Mouse (Mus musculus): ENCODE data around the gene Fkbp15.

Fkbp15 gene

DNA sequence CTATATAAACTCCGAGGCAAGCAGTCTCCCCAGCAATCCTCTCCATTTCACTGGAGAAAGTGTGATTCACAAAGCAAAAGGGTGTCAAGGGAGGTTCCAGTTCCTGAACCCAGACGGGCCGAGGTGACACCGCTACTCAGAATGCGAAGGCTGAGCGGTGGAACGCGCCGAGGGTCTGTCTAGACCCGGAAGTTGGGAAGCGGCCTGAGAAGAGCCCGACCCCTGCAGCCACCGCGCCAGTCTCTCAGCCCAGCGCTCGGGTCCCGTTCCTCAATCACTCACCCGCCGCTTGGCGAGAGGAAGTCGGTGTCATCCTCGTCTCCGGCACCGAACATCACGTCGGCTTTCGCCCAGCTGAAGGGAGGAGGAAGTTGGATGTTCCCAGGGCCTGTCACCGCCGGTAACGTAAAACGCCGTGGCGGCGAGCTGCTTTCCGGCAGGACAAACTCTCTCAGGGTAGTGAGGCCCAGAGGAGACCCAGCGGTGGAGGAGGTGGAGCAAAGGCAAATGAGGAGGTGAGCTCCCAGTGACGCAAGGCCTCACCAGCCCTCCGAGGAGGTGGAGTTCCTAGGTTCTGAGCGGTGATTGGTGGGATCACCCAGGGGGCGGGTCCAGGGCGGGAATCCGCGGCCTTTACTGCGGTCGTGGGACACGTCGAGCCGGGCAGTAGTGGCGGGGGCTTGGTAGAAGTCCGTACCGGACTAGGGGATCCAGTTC lies at the start of gene Fkbp15, which contains the start of gene Slc31a1:
TSS of gene Fkbp15 (minus strand) at position 461 of the 717 bp plus-strand sequence.
TSS of gene Slc31a1 (plus strand) at position 640 of the 717 bp plus-strand sequence.
- peak; percentile 99 for DNase-seq (ENCODE audit: low read depth, low spot score)

DNA sequence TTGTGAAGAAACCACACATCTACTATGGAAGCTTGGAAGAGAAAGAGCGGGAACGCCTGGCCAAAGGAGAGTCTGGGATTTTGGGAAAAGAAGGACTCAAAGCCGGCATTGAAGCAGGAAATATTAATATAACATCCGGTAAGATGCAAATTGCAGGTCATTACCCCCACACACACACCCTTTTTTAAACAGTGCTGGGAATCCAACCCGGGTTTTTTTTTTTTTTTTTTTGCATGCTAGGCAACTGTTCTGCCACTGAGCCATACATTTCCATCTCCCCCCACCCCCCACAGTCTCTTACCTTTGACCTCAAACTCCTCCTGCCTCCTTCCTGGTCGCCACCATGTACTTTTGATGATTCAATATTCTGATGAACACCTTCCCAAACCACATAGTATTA lies 49.3 kb upstream of the Fkbp15 start:
- DNase-seq (ENCODE audit: low read depth, low spot score) = peak; percentile 29

DNA sequence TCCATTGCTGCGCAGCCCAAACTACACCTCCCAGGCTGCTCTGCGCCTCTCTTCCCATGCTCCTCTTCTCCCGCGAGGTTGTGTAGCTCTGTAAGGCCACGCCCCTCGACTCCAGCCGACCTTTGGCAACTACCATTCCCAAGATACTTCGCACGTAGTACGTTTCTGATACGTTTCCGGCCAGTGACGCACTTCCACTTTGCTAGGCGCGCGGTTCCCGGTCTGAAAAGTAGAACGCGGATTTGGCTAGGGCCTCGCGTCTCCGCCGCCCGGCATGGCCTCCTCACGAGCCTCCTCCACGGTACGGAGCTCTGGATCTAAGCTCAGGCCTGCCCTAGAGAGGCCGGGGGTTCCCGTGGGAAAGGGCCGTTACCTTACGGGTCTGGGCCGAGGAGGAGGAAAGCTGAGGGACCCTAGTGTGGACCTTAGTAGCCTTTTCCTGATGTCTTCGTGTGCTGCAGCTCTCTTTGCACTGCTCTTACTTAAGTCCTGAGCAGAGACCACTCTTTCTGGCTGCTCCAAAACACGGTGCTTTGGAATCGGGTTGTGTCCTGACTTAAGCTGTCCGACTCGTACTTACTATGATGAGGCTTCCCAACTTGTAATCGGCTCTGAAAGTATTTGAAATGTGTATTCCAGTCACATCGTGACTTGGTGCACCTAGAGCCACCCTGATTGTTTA lies 48.4 kb upstream of the Fkbp15 start, which contains the start of the genes Cdc26 and Prpf4:
TSS of gene Cdc26 (minus strand) at position 42 of the 682 bp plus-strand sequence.
TSS of gene Prpf4 (plus strand) at position 197 of the 682 bp plus-strand sequence.
- DNase-seq (ENCODE audit: low read depth, low spot score) = peak; percentile 100

DNA sequence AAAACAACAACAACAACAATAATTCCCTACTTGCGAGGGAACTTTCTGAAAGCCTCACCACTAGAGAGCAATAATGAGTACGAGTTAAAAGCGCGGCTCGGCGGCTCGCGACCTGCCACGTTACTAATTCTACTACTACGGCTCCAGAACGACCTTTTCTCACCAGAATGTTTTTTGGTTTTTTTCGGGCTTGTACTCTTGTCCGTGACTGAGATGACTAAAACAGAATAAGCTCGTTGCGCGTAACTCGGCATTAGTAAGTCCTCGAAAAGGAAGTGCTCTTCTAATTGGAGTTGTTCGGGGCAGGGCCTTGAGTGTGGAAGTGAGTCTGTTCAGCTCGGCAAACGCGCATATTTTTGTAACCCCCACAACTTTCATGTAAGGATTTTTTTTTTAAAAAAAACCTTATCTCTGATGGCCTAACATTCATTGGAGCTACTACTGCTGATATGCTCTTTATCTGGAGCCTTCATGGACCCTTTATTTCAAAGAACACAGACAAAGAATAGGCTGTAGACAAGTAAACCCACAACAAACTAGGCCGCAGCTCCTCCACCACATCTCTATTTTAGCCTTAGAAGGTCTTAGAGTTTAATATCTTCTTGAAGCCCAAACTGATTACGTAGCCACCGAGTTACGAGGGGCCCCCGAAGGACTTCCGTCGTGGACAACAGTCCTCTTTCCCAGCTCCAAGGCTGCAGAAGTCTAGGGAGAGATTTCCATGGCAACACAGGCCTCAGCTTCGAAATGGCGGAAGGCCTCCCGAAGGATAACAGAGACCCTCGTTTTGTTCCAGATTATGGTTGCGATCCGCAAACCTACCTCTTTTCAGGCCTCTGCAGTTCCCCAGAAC lies 47.6 kb upstream of the Fkbp15 start:
- peak; percentile 72 for DNase-seq (ENCODE audit: low read depth, low spot score)

DNA sequence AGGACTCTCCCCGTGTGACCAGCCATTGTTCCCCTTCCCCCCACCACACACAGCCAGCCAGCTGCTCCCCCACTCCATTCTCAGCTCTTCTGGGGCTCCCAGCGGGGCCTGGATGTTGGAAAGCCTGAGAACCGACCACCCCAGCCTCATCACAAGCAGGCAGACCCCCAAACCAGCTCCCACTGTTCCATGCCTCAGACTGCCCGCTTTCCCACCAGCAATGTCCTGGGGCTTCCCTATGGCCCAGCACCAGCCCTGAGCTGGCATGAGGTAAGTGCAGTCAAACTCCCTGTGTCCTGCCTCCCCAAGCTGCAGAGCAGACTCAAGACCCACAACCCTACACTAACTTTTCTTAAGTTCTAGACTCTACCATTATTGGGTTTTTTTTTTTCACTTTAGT lies 45.8 kb upstream of the Fkbp15 start:
- no peak for DNase-seq (ENCODE audit: low read depth, low spot score)

DNA sequence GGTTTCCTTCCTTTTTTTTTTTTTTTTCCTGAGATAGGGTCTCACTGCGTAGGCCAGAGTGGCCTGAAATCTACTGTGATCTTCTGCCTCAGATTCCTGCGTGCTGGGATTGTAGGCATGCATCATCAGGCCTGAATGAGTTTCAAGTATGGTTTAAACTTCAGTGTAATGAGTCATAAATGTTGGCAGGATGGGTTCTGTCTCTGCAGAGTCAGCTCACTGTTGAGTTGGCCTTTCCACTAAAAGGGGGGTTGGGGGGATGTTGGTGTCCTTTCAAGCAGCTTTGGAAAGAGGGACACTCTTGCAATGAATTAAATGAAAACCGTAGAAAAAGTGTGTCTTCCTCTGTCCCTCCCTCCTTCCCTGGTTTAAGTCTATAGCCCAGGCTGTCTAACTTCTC lies 38.6 kb upstream of the Fkbp15 start:
- no peak for DNase-seq (ENCODE audit: low read depth, low spot score)

DNA sequence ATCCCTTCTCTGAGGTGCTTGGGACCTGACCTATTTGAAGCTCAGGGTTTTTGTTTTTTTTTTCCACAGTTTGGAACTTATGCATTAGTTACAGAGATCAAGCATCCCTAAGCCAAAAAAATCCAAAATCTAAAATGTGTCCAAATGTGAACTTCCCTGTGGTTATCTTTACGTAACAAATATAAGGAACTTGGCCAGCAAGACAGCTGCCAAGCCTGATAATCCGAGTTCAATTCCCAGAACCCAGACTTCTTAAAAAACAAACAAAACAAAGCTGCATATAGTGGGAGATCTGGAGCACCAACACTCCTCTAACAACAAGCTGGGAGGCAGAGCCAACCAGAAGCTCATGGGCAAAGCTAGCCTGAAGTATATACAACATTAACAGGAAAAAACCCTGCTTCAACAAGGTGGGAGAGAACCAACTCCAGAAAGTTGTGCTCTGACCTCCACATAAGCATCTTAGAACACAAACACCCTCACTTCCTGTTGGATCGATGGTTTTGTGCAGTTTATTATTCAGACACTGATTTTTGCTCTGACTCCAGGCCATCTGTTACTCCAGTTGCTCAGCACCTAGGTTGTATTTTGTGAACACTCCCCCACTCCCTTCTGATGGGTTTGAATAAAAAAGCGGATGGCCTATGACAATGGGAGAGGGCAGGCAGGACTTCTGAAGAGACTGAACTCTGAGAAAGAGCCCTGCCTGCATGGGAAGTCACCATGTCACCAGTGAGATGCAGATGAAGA lies 37.4 kb upstream of the Fkbp15 start:
- DNase-seq (ENCODE audit: low read depth, low spot score) = no peak

DNA sequence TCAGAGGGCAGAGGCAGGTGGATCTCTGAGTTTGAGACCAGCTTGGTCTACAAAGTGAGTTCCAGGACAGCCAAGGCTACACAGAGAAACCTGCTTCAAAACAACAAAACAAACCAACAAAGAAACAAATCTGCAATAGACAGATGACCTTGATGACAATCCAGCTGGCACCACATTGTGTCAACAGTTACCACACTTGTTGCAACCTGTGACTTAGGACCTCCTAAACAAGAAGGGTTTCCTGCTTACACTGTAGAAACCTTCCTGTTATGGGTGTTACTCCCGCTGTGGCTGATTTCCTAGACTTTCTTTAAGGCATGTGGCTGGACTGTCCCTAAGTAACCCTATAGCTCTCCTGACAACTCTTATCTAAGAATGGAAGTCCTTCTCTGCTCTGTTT lies 35.5 kb upstream of the Fkbp15 start:
- DNase-seq (ENCODE audit: low read depth, low spot score) = no peak

DNA sequence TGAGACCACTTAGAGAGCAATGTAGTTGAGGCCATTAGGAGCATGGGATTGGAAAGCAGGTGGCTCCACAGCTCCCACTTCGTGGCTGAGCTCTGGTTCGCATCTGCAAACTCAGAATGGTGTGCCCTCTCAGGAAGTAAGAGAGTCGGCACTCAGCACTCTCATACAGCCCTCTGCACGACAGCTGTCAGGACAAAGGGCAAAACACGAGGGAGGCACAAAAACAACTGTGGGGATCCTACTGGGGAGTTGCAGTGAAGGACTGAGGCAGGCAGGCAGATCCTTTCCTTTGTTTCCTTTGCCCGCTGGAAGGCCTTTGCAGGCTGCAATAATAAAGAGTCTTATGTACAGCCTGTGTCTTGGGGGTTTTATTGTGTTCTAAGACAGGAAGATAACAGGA lies 33.1 kb upstream of the Fkbp15 start:
- no peak for DNase-seq (ENCODE audit: low read depth, low spot score)

DNA sequence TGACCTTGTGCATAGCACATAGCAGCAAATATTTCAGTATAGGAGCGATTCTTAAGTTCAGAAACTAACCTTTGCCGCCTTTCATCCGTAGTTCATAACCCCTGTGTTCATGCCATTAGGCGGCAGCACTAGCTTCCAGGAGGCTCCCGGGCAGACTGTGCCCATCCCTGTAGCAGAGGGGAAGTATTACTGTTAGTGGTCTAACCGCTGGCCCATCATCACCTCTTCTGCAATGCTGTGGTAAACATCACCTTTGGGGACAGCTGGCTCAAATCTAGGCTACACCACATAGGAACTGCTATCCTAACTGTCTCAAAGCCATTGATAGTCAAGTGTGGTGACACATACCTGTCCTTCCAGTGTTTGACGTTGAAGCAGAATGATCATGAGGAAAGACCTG lies 31.5 kb upstream of the Fkbp15 start:
- DNase-seq (ENCODE audit: low read depth, low spot score) = no peak

DNA sequence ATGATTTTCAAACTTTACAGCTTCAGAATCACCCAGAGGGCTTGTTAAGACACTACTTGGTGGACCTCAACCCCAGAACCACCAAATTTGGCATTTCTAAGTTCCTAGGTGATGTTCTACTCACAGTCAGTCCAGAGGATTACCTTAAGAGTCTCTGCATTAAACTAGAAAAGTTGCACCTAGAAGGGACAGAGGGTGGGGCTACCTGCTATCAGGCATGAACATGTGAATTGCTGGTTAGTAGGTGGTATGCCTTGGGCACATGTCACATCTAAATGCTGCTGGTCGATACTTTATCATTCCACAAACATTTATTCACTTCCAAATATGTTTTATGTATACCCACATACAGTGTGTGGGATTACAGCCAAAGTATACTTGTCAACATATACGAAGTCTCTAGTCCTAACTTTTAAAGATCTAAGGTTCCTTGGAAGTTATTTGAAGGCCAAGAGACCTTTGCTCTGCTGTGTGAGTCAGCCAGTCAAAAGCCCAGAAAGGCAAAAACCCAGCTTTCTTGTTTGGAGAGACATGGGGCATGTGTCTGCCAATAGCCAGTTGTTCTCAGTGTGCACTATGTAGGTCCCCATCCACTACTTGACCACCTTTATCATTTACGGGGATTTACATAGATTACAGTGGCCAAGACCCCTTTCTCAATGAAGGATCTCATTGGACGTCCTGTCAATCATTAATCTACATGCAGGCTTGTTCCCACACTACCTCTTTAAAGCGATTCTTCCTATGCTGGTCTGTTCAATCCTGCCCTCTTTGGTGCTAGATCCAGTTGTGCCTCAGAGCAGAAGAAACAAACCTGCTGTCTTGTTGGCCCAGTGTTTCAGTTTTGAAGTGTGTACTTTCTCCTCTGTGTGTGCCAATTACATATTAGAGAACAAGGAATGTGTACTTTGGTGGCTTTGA lies 29.5 kb upstream of the Fkbp15 start:
- no peak for DNase-seq (ENCODE audit: low read depth, low spot score)

DNA sequence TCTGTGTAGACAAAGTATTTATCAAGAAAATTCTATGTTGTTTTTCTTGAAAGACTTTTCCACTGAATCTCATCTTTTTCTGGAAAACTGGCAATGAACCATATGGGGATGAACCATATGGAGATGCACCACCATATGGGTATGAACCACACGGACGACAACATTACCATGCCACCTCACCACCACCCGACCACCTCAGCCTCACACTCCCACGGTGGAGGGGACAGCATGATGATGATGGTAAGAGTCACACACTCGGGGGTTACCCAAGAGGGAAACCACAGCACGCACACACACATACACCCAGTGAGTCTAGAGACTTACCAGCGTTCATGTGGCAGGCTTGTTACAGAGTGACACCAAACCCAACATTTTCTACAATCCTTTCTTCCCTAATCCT lies 25.1 kb upstream of the Fkbp15 start:
- no peak for DNase-seq (ENCODE audit: low read depth, low spot score)

DNA sequence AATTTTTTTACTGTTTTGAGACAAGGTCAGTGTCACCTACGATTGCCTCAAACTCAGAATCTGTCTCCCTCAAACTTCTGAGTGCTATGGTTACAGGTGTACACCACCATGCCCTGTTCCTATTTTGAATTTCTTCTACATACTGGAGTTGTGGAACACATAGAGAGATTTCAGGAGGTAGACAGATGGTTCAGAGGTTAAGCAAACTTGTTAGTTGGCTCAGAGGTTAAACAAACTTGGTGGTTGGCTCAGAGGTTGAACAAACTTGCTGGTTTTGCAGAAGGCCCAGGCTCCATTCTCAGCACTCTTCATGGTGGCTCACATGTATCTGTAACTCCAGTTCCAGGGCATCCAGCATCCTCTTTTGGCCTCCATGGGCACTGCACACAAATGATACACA lies 23.8 kb upstream of the Fkbp15 start:
- DNase-seq (ENCODE audit: low read depth, low spot score) = no peak

DNA sequence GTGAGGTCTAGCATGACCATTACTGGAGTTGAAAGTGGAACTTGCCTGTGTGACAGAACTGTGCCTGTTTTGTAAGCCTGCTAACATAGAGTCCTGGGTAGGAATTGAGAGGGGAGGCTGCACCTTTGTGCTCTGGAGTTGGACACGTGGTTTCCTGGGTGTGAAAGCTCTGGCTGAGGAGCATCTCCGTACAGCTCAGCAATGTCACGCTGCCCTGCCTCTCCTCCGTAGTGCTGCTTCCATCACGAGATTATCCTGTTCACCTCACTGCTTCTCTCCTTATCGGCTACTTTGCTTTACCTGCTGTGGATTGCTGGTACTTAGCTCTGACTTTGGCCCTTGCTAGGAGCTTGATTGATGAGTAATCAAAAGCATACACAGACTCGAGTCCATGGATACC lies 23.4 kb upstream of the Fkbp15 start:
- DNase-seq (ENCODE audit: low read depth, low spot score) = no peak

DNA sequence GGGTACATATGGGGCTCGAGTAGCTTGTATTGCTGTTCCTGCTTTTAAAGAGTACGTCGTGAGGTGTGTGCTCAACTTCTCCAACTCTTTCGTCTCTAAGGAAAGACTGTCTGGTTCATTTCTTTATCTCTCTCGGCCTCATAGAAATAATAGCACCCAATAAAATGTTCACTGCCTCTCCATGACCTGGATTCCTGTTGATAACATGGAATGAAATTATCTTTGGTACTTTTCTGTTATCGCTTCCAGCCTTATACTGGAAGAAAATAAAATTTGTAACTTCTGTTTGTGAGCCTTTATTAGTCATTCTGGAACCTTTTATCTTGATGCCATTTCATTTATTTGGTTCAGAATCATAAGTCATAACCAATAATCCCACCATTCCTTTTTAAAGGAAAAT lies 22.9 kb upstream of the Fkbp15 start:
- DNase-seq (ENCODE audit: low read depth, low spot score) = no peak

DNA sequence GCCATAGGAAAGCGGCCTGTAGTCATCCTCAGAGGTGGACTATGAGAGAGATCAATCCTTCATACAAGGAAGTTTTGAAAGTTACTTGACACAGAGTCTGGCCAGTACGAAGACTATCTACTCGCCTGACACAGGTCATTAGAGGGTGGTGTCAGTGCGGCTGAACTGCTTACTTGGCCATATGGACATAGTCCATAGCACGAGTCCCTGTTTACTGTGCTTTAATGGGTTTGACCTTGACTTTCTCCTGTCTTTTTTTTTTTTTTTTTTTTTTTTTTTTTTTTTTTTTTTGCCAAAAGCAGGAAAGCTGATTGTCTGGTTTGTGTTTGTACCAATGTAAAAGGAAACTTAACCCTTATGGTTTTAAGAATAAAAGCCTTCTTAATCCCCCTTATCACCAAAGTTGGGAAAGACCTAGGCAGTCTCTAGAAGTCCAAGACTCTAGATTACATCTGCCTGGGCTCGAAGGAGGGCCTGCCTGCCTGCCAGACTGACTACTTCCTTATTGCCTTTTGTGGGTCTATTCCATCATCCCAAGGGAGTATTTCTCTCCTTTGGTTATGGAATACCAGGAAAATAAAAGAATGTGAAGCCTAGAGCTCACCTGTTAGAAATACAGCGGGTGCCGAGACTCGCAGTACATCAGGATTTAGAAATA lies 19.5 kb upstream of the Fkbp15 start:
- DNase-seq (ENCODE audit: low read depth, low spot score) = no peak

DNA sequence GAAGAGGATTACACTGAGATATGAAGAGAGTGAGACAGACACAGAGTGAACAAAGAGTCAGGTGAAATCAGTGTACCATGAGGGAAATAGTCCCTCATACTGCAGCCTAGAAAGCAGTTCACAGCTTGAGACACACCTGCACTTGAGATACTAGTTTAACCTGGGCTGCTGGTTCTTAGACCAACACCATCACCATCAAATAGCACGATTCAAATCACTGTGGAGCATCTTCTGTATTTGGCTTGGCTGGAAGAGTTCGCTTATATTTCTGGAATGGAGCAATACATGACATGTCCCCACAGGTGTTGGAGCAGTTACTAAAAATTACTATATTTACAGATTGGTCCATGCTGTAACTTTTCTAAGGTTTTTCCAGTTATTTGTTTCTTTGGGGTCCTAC lies 15.8 kb upstream of the Fkbp15 start:
- DNase-seq (ENCODE audit: low read depth, low spot score) = no peak

DNA sequence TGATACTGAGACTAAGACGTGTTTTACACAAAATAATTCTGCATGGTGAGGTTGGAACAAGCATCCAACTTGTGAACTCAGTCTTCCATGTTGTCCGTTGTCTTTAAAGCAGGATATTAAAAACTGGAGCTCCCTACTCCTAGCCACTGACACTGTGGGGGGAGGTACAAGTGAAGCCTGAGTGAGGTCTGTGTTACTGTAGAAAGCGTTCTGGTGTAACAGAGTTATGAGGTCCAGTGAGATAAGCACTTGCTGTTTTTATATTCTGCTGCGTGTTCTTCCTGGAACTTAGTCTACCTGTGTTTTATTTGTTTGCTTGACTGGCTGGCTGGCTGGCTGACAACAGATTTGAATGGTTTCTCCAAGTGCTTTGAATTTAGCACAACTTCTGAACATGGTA lies 14.0 kb upstream of the Fkbp15 start:
- no peak for DNase-seq (ENCODE audit: low read depth, low spot score)

DNA sequence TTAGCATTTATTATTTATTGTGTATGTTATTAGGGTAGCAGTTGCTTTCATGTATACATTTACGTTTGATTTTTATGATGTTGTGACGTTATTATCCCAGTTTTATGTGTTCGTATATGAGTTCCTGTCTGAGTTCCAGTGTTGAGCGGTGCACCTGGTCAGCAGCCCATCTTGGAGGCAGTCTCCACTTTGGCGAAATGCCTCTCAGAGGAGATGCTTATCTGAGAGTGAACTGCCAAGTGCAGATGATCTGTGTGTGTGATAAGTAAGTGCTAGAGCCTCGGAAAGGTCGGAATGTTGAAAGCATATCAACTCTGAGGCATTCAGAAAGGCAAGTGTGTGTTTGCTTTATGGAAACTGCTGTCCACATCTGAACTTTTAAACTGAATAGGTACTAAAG lies 13.3 kb upstream of the Fkbp15 start:
- no peak for DNase-seq (ENCODE audit: low read depth, low spot score)
